Mouse (Mus musculus) midbrain, embryonic 15.5 days (tissue): ENCODE results near the gene Celf2. TPM values are rescaled to one million over a fixed set of nuclear protein-coding genes. Genes with fewer than 3 reads are reported as not detected.
A peak's percentile ranks its signal among the peaks of the same experiment; 100 is the strongest.

Source experiments
- ATAC-seq: fragments of 200-750 bp; cut with Nextera tagmentation; replicated peaks from 2 replicates; pipeline ENCODE4 v1.8.0; 2017; ENCODE audit warnings: moderate TSS enrichment
- H3K27ac ChIP-seq: fragments of 300-500 bp; sonication (generic); 2 replicates; pipeline ENCODE4 v1.5.1; 2015; ENCODE audit warnings: mild to moderate bottlenecking, inconsistent platforms
- H3K27me3 ChIP-seq: fragments of 300-500 bp; sonication (generic); replicated peaks from 2 replicates; pipeline ENCODE4 v1.6.1; 2015; ENCODE audit warnings: inconsistent platforms
- H3K36me3 ChIP-seq: fragments of 300-500 bp; sonication (generic); replicated peaks from 2 replicates; pipeline ENCODE4 v1.6.1; 2015; ENCODE audit warnings: inconsistent platforms
- H3K4me1 ChIP-seq: fragments of 300-500 bp; sonication (generic); 2 replicates; pipeline ENCODE4 v1.6.1; 2015; ENCODE audit warnings: inconsistent platforms
- H3K4me2 ChIP-seq: fragments of 300-500 bp; sonication (generic); 2 replicates; pipeline ENCODE4 v1.6.1; 2015; ENCODE audit warnings: inconsistent platforms, mild to moderate bottlenecking, moderate library complexity
- H3K4me3 ChIP-seq: fragments of 300-500 bp; sonication (generic); 2 replicates; pipeline ENCODE4 v1.5.1; 2015; ENCODE audit warnings: mild to moderate bottlenecking, inconsistent platforms
- H3K9ac ChIP-seq: fragments of 300-500 bp; sonication (generic); 2 replicates; pipeline ENCODE4 v1.6.1; 2015; ENCODE audit warnings: mild to moderate bottlenecking, inconsistent platforms
- H3K9me3 ChIP-seq: fragments of 300-500 bp; sonication (generic); 2 replicates; pipeline ENCODE4 v1.6.1; 2016; ENCODE audit warnings: inconsistent platforms
- WGBS: fragments of 180-500 bp; shearing (Covaris S2); methylation state at CpG from one replicate; pipeline ENCODE4 v1.1.7; 2015; ENCODE audit warnings: mixed read lengths; 5-methylcytosine and 5-hydroxymethylcytosine counted together
- polyA plus RNA-seq: library from polyadenylated mRNA; unstranded; fragments of >200 nt; fragmentation: Nextera tagmentation; extraction: Ambion mirVana; gene quantifications from 2 replicates; pipeline ENCODE4 v1.2.1, GENCODE M21; 2015

The Celf2 gene
- polyA plus RNA-seq, 1 experiment from 2014 or later: 190 TPM

GRCm38 (mm10) chr2:7493420-7493819 lies 15.9 kb downstream of the Celf2 start:
- Histone ChIP-seq H3K4me3 (no peak overlapping the region), H3K27me3 (no peaks in the 10 kb centered on the region), H3K9ac (no peak overlapping the region), H3K27ac (no peak overlapping the region), H3K36me3 (no peaks in the 10 kb centered on the region), H3K9me3 (no peaks in the 10 kb centered on the region), H3K4me1 (no peaks in the 10 kb centered on the region), H3K4me2 (no peak overlapping the region)
- no peak for ATAC-seq

GRCm38 (mm10) chr2:7484974-7485373 lies 24.4 kb downstream of the Celf2 start:
- no peak for ATAC-seq
- Histone ChIP-seq H3K27me3 (no peaks in the 10 kb centered on the region), H3K4me3 (no peak overlapping the region)

GRCm38 (mm10) chr2:7482062-7482461 lies 27.3 kb downstream of the Celf2 start:
- H3K4me2 ChIP-seq: no peak overlapping the region
- ATAC-seq: no peak
- no peaks in the 10 kb centered on the region for H3K9me3 ChIP-seq
- H3K36me3 ChIP-seq: no peaks in the 10 kb centered on the region
- H3K27me3 ChIP-seq: no peaks in the 10 kb centered on the region
- 71% methylated on average over 4 of the region's 4 CpGs for WGBS
- no peak overlapping the region for H3K9ac ChIP-seq
- H3K4me1 ChIP-seq: no peaks in the 10 kb centered on the region
- no peak overlapping the region for H3K4me3 ChIP-seq
- H3K27ac ChIP-seq: 0 out of 2 replicates have a peak overlapping the region, but pooled peaks have one; percentile 5

More at GRCm38 (mm10) chr2:7484974-7485373, 24.4 kb downstream of the Celf2 start:
- no peak overlapping the region for H3K27ac ChIP-seq
- no peaks in the 10 kb centered on the region for H3K4me1 ChIP-seq
- no peaks in the 10 kb centered on the region for H3K9me3 ChIP-seq
- WGBS: 82% methylated on average over 2 of the region's 2 CpGs
- H3K36me3 ChIP-seq: no peaks in the 10 kb centered on the region
- H3K9ac ChIP-seq: no peak overlapping the region
- no peak overlapping the region for H3K4me2 ChIP-seq

GRCm38 (mm10) chr2:7460329-7461056 lies 48.9 kb downstream of the Celf2 start:
- H3K27me3 ChIP-seq: no peaks in the 10 kb centered on the region
- 0 out of 2 replicates have a peak, but pooled peaks cover 2% of the 10 kb centered on the region for H3K4me1 ChIP-seq
- H3K4me2 ChIP-seq: no peak overlapping the region
- H3K36me3 ChIP-seq: no peaks in the 10 kb centered on the region
- WGBS: 58% methylated on average over 5 of the region's 5 CpGs
- H3K4me3 ChIP-seq: no peak overlapping the region
- no peak overlapping the region for H3K9ac ChIP-seq
- no peak overlapping the region for H3K27ac ChIP-seq
- no peaks in the 10 kb centered on the region for H3K9me3 ChIP-seq
- no peak for ATAC-seq

- H3K9ac ChIP-seq: no peak overlapping the region
- H3K27me3 ChIP-seq: no peaks in the 10 kb centered on the region
- WGBS: 55% methylated on average over 8 of the region's 8 CpGs
- H3K4me3 ChIP-seq: no peak overlapping the region
- no peaks in the 10 kb centered on the region for H3K4me1 ChIP-seq
- no peak overlapping the region for H3K27ac ChIP-seq
- no peak overlapping the region for H3K4me2 ChIP-seq
- ATAC-seq: peak; percentile 54; the same call in 1 of the 2 replicates
- H3K36me3 ChIP-seq: no peaks in the 10 kb centered on the region
- no peaks in the 10 kb centered on the region for H3K9me3 ChIP-seq
Observed at GRCm38 (mm10) chr2:7438721-7439282, 70.6 kb downstream of the Celf2 start.

GRCm38 (mm10) chr2:7426481-7426880 lies 82.9 kb downstream of the Celf2 start:
- 86% methylated on average over 1 of the region's 1 CpGs for WGBS
- Histone ChIP-seq H3K27me3 (no peaks in the 10 kb centered on the region), H3K36me3 (no peaks in the 10 kb centered on the region), H3K4me3 (no peak overlapping the region), H3K4me2 (no peak overlapping the region), H3K9me3 (no peaks in the 10 kb centered on the region), H3K27ac (no peak overlapping the region), H3K9ac (no peak overlapping the region), H3K4me1 (no peaks in the 10 kb centered on the region)
- no peak for ATAC-seq

GRCm38 (mm10) chr2:7400530-7400929 lies 108.8 kb downstream of the Celf2 start:
- H3K4me1 ChIP-seq: no peaks in the 10 kb centered on the region
- no peak for ATAC-seq
- H3K4me3 ChIP-seq: no peak overlapping the region
- no peak overlapping the region for H3K9ac ChIP-seq
- H3K27ac ChIP-seq: no peak overlapping the region
- no peaks in the 10 kb centered on the region for H3K9me3 ChIP-seq
- no peaks in the 10 kb centered on the region for H3K27me3 ChIP-seq
- no peaks in the 10 kb centered on the region for H3K36me3 ChIP-seq
- H3K4me2 ChIP-seq: no peak overlapping the region
- WGBS: 84% methylated on average over 3 of the region's 3 CpGs

GRCm38 (mm10) chr2:7395935-7396334 lies 113.4 kb downstream of the Celf2 start:
- H3K27ac ChIP-seq: peak overlapping the region; percentile 61; the same call in 1 of the 2 replicates
- WGBS: 19% methylated on average over 8 of the region's 8 CpGs
- H3K4me1 ChIP-seq: no peaks in the 10 kb centered on the region
- peak; percentile 78 for ATAC-seq
- H3K27me3 ChIP-seq: no peaks in the 10 kb centered on the region
- peak overlapping the region; percentile 38 for H3K4me3 ChIP-seq
- H3K9ac ChIP-seq: peak overlapping the region; percentile 31; the same call in 1 of the 2 replicates
- no peaks in the 10 kb centered on the region for H3K9me3 ChIP-seq
- H3K4me2 ChIP-seq: peak overlapping the region; percentile 63
- no peaks in the 10 kb centered on the region for H3K36me3 ChIP-seq

- ATAC-seq: peak; percentile 89
- H3K4me1 ChIP-seq: no peaks in the 10 kb centered on the region
- 19% methylated on average over 7 of the region's 7 CpGs for WGBS
Observed at GRCm38 (mm10) chr2:7395473-7395872, 113.9 kb downstream of the Celf2 start.

GRCm38 (mm10) chr2:7392500-7392899 lies 116.9 kb downstream of the Celf2 start:
- H3K4me3 ChIP-seq: no peak overlapping the region
- no peaks in the 10 kb centered on the region for H3K9me3 ChIP-seq
- no peak overlapping the region for H3K27ac ChIP-seq
- no peak overlapping the region for H3K9ac ChIP-seq
- no peak for ATAC-seq
- no peak overlapping the region for H3K4me2 ChIP-seq
- H3K4me1 ChIP-seq: no peaks in the 10 kb centered on the region
- WGBS: 87% methylated on average over 2 of the region's 2 CpGs
- no peaks in the 10 kb centered on the region for H3K27me3 ChIP-seq
- no peaks in the 10 kb centered on the region for H3K36me3 ChIP-seq

More at GRCm38 (mm10) chr2:7395473-7395872, 113.9 kb downstream of the Celf2 start:
- H3K27ac ChIP-seq: peak overlapping the region; percentile 61; the same call in 1 of the 2 replicates
- no peaks in the 10 kb centered on the region for H3K27me3 ChIP-seq
- H3K36me3 ChIP-seq: no peaks in the 10 kb centered on the region
- H3K4me2 ChIP-seq: peak overlapping the region; percentile 63
- H3K9me3 ChIP-seq: no peaks in the 10 kb centered on the region
- H3K9ac ChIP-seq: peak overlapping the region; percentile 31; the same call in 1 of the 2 replicates
- H3K4me3 ChIP-seq: peak overlapping the region; percentile 38

GRCm38 (mm10) chr2:7389264-7389663 lies 120.1 kb downstream of the Celf2 start:
- Histone ChIP-seq H3K27me3 (no peaks in the 10 kb centered on the region), H3K4me2 (no peak overlapping the region), H3K9ac (no peak overlapping the region), H3K27ac (no peak overlapping the region), H3K4me1 (no peaks in the 10 kb centered on the region), H3K36me3 (no peaks in the 10 kb centered on the region), H3K9me3 (no peaks in the 10 kb centered on the region), H3K4me3 (no peak overlapping the region)
- no peak for ATAC-seq
- WGBS: 93% methylated on average over 5 of the region's 5 CpGs

- Histone ChIP-seq H3K36me3 (no peaks in the 10 kb centered on the region), H3K27me3 (no peaks in the 10 kb centered on the region), H3K27ac (no peak overlapping the region), H3K4me3 (no peak overlapping the region), H3K9ac (no peak overlapping the region), H3K9me3 (no peaks in the 10 kb centered on the region), H3K4me2 (no peak overlapping the region), H3K4me1 (no peaks in the 10 kb centered on the region)
- no peak for ATAC-seq
- WGBS: 50% methylated on average over 1 of the region's 1 CpGs
Observed at GRCm38 (mm10) chr2:7378736-7379135, 130.6 kb downstream of the Celf2 start.

- H3K4me3 ChIP-seq: no peak overlapping the region
- no peak for ATAC-seq
- no peaks in the 10 kb centered on the region for H3K9me3 ChIP-seq
- H3K36me3 ChIP-seq: no peaks in the 10 kb centered on the region
- 100% methylated on average over 1 of the region's 1 CpGs for WGBS
- H3K4me2 ChIP-seq: no peak overlapping the region
- no peaks in the 10 kb centered on the region for H3K4me1 ChIP-seq
- no peaks in the 10 kb centered on the region for H3K27me3 ChIP-seq
- H3K9ac ChIP-seq: no peak overlapping the region
- H3K27ac ChIP-seq: no peak overlapping the region
Observed at GRCm38 (mm10) chr2:7377878-7378277, 131.5 kb downstream of the Celf2 start.
